Mouse (Mus musculus): Measurements from ENCODE around the gene Mbnl1.

DNA sequence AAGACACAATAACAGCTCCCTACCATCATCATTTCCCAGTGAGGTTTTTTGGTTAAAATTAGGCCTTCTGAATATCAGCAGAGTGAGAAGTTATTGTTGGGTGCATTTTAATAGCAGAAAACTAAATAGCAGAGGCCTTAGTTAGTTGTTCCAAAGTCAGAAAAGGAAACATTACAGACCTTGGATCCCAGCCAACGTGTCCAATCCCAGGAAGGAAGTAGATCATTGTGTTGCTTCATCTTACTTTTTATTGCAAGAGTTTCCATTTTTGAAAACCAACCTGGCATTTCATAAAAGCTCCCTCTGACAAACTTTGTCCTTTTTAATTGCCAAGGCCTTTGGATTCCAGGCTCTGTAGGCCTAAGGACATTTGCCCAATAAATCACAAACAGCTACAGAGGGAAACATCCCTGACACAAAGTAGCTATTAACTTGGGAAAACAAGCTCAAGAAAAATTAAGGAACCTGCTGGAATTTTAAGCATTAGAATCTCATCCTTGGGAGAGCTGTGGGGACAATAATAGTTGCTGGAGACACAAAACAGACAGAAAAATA, 34.9 kb upstream of the Mbnl1 start:
- TF ChIP-seq CTCF (IDR thresholded peaks at IDR 0.05; ENCODE audit: low read depth) (no peak), EP300 (IDR thresholded peaks at IDR 0.05; ENCODE audit: low read depth) (no peak)

Measured in heart, postnatal 0 days (tissue).